Mouse (Mus musculus) left cerebral cortex, postnatal 10 days (tissue): ENCODE measurements around the gene Matn1. TPM values are rescaled to one million over a fixed set of nuclear protein-coding genes. Genes with fewer than 3 reads are reported as not detected.

Experiments used
- DNase-seq, 2 experiments: peaks; one replicate each; pipeline ENCODE4 v3.0.0; 2021 to 2022; ENCODE audit warnings: low spot score in 2 of 2, mixed read lengths in 1 of 2; ENCODE audit errors: extremely low spot score in 1 of 2
- intact Hi-C: fragments of 180-260 bp; cut with DNase I; formaldehyde crosslinking; loops from one replicate; pipeline ENCODE4 v1.15.1; 2025
- total RNA-seq, 2 experiments: library from RNA; stranded (reverse); gene quantifications; 2 replicates each; pipeline ENCODE4 v1.2.3; 2021

Gene Matn1
- total RNA-seq, 2 experiments from 2014 or later, result 0.56 to 0.63 TPM

DNA sequence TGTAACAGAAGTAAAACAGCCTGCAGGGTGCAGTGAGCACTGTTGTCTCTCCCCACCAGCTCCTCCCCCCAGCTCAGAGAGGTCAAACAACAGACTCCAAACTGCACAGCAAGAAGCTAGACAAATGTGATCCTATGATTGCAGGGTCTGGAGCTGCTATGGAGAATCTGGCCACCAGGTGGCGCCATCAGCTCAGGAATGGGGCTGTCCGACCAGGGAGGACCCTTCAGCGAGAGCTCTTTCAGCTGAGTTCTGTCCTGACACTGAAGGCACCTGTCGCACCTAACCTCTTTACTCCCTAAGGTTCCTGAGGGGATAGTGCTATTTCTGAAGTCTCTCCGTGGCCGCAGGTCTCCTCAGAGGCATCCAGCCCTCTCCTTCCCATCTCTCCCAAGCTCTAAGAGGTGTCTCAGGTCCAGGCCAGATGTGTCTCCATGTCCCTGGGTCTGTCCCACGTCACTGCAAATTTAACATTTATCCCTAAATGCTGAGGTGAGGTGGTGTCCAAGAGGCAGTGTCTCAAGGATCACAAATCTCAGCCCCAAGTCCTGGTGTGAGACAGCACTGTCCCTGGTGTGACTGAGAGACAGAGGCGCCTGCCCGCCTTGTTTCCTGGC, 16.0 kb downstream of the Matn1 start:
- DNase-seq, result peak; percentile 80 to 85
- intact Hi-C loops, result loop anchor here (1.0 to 5.0 kb wide), 4 partner anchors 293 to 878 kb away; partner anchors contain the start of gene Ptpru

DNA sequence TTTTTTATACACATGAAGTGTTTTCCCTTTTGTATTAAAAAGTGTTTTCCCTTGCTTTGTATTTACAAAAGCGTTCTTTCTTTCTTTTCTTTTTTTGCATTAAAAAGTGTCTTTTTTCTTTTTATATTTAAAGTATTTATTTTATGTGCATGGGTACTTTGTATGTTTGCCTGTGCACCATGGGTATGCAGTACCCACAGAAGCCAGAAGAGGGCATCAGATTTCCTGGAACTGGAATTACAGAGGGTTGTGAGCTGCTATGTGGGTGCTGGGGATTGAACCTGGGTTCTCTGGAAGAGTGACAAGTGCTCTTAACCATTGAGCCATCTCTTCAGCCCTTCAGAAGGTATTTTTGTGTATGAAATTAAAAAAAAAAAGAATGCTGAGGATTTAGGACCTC, 27.1 kb downstream of the Matn1 start:
- DNase-seq, result no peak
- intact Hi-C loops, result no loop called here

DNA sequence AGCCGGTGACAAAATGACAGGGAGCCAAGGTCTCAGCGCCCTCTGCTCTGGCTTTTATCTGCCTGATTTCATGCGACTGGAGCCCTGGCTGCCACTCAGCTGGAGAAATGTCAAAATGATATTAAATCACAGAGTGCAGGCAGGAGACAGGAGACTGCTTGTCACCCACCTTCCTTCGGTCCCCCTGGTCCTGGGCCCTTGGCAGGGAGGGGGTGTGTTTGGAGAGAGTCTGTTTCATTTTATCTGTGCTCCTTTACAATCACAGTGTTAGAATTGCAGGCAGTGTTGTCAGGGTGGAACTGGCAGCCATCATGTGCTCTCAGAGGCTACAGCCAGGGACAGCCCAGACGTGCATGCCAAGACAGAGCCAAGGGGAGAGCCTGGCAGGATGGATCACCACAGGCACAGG, 28.2 kb downstream of the Matn1 start:
- DNase-seq, result no peak
- intact Hi-C loops, result no loop called here

DNA sequence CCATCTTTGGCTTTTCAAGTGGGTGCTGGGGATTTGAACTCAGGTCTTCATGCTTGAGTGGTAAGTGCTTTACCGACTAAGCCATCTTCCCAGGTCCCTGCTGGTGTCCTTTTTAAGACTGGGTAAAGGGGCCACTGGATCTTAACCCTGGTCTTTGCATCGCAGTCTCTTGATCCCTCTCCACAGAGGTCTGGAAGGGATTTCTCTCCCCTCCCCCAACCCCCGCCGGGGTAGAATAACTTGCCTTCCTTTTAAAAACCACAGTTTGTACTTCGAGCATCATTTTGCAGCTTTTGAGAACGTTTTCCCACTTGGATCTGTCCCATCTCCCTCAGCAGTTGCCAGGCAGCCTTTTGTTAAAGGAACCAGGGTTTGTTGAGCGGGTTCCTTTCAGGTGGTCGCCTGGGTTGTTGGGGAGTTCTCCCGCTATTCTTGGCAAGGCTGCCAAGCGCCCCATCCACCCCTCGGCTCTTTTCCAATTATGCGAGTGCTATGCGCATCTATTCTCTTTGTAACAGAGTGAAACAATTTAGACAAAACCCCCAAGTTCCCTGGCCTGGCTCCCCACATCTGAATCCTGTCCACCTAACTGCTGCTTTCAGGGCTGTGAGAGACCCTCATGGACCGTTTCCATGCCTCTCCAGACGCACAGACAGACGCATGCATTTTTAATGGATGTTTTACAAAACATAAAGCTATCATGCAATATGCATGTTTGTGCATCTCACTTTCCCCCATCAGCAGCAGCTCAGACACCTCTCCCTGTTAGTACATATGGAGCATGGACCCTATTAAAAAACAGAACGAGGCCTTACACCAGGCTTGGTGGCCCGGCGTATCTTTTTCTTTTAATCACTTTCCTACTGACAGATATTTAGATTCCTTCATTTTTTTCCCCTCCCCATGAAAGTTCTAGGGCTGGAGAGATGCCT, 29.4 kb downstream of the Matn1 start:
- intact Hi-C loops, result no loop called here
- DNase-seq, result peak; percentile 36 to 80

DNA sequence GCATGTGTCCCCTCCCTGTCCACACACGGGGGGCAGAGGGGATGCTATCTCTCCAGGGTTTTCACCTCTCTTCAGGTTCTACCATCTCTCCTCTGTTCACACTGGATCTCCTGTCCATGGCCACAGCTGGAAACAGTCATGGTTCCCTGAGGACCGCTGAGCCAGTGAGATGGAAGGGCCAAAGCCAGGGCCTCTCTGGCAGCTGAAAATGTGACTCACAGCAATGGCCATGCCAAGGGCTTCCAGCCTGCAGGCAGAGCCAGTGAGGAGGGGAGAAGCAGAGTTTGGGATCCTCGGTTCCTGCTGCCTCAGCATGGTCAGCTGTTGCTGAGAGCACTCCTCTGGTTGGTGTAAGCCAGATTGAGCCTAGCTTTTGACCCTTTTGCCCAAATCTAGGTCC, 34.8 kb downstream of the Matn1 start:
- intact Hi-C loops, result no loop called here
- no peak for DNase-seq

DNA sequence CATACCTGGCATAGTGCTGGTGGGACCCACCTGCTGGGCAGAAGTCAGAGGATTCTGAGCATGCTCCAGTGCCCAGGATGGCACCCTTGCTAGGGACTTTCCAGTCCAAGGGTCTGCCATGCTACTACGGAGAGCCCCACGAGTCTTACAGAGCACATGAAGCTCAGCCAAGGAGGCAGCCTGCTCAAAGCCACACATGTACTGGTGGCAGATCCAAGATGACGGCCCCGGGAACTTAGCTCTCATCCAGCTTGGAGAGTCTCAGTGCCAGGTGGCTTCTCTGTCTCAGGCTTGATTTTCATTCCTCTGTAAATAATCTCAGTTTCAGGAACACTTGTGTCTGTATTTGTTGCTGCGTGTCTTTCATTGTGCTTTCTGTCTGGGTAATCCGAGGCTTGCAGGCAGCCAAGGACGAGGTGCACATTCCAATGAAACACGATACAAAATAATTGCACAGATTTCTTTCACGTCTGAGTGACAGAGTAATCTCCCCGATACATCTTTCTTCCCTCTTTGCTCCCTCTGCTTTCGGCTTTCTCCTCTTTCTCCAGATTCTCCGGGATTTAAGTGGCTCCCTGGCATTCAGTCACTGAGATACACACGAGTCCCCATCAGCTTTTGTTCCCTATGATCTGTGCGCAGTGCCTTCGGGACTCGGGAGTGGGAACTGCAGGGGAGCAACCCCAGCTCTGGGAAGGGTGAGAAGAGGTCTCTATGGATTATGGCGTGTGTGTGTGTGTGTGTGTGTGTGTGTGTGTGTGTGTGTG, 40.4 kb downstream of the Matn1 start:
- DNase-seq, result no peak
- intact Hi-C loops, result no loop called here

DNA sequence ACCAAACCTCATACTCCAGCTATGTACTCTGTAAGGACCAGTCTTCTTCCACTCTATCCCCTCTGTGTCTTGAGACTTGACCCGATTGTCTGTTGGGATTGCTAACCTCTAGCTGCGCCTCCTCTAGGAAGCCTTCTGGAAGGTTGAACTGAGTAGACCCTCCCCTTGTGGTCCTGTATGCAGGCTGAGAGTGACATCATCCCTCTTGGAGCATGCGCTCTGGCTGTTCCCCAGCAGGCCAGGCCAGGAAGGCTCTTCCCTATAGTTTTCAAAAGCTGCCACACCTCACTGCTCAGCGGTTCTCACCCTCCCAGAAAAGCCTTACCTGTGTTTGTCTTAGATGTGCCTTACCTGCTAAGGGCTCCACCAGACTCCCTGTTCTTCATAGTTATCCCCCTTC, 42.9 kb downstream of the Matn1 start:
- intact Hi-C loops, result no loop called here
- no peak for DNase-seq

DNA sequence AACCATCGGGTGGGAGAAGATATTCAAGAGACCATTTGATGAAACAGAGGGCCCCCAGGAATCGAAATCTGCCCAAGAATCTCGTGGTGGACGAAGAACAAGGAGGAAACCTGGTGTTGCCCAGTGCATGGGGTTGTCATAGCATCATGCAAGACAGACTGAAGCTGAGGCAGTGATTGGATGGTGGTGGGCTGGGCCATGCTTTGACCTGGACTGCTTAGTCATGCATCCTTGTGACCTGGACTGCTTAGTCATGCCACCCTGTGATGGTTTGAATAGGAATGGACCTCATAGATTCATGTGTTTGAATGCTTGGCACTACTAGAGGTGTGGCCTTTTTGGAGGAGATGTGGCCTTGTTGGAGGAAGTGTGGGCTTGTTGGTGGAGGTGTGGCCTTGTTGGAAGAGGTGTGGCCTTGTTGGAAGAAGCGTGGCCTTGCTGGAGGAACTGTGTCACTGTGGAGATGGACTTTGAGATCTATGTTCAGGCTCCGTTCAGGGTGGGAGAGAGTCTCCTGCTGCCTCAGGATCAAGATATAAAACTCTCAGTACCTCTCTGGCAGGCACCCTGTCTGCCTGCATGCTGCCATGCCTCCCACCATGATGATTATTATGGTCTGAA, 44.1 kb downstream of the Matn1 start:
- intact Hi-C loops, result no loop called here
- no peak for DNase-seq

DNA sequence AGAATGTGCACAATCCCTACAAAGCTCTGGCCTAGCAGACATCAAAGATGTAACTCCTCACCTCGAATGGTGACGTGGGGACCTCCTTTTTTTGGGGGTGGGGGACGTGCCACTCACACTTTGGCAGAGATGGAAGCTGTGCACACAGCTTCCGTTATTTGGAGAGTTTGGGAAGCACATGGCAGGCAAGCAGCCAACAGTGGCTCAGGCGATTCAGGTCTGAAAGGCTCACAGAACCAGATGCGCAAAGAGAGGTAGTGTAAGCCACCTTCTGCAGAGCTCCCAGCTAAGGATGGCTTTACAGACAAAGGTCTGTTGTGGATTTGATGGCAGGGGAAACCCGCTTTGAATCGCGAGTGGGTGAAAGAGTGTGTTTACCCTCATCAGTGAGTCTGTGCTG, 45.0 kb downstream of the Matn1 start:
- intact Hi-C loops, result no loop called here
- DNase-seq, result peak; percentile 16 to 39

DNA sequence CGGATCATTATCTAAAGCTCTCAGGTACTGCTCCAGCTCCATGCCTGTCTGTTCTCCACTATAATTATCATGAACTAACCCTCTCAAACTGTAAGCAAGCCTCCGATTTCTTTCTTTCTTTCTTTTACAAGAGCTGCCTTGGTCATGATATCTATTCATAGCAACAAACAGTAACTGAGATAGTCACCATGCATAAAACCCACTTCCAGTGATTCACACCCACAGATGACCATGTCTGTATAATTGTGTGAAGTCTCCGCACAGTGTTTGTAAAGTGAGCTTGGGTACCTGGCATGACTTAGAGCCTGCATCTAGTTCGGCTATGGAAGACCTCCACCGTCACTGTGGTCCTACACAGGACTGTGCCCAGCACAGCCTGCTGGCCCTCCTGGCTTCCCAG, 46.8 kb downstream of the Matn1 start:
- DNase-seq, result no peak
- intact Hi-C loops, result no loop called here

DNA sequence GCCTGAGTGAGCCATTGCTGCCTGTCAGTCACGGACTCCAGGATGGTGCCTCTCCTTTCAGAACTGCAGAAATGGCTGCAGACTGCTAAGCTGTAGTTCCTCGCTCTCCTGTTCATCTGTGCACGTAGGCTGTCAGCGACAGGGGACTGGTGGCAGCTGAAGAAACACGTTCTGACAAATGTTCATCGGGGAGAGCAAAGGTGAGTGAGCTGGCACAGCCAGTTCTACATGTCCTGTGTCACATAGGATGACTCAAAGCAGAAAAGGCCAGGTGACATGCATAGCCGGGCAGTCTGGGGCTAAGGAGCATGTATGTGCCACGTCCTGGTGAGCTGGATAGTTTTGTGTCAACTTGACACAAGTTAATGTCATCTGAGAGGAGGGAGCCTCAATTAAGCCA, 50.4 kb downstream of the Matn1 start:
- no peak for DNase-seq
- intact Hi-C loops, result no loop called here

DNA sequence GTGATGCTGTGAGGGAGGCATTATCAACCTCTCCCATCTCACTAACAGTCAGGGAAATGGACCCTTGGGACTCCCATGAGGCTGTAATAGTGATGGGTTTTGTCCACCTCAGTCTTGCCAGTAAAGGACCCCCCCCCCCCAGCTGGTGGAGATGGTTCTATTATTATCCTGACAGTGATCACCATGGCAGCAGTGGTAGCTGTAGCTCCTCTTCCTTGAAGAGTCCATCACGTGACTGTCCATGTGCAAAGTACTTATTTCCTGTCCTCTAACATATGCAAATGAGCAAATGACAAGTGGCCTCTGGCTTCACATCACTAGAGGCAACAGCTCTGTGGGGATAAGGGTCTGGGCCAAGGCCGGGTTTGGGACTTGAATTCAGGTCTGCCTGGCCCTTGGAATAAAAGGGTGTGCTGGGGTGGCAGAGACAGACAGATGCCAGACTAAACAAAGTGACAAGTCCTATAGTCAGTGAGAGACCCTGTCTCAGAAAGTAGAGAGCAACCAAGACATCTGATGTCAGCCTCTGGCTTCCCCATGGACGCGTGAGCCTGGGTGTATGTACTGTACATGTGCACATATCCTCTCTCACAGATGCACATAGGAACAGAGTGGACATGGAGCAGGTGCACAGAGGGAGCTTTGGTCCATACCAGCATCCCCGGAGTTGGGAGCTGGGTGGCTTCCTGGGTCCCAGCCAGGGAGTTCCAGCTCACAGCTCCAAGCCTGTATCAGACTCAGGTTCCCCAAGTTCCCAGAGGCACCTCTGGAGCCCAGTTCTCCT, 55.8 kb downstream of the Matn1 start:
- intact Hi-C loops, result no loop called here

DNA sequence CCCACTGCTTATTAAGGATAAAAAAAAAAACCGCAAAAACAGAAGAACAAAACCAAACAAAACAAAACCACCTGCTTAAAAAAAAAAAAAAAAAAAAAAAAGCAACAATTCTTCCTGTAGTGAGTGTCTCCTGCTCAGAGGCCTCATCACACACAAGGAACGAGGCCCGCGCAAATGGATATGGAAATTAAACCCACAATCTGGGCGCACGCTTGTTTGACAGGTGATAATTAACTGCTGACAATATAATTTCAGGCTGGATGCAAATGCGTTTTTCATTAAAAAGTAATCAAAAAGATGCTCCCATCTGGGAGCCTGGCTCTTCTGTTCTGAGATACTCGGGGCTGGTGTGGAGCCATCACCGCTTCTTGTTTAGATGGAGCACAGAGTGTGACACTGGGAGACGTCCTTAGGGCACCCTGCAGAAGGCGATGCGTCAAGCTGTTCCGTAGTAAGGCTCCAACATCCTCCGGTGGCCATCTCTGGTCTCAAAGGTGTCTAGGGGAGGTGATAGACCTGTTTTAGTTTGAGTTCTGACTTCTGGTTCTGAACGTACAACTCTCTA, 56.5 kb downstream of the Matn1 start:
- intact Hi-C loops, result no loop called here
- no peak for DNase-seq

More for the DNA sequence above, 55.8 kb downstream of the Matn1 start:
- DNase-seq, result no peak

Other genes with a start within 250 kb of the Matn1 start
- gene Sdc3, start 151.8 kb upstream of the Matn1 start, total RNA-seq, result 100 to 1,000 TPM; 385 to 392 TPM
- gene Laptm5, start 31.3 kb upstream of the Matn1 start, total RNA-seq, result 10 to 100 TPM; 30.9 to 31.2 TPM